Mouse (Mus musculus): ENCODE measurements around the gene Etl4. TPM values are rescaled to one million over a fixed set of nuclear protein-coding genes. Genes with fewer than 3 reads are reported as not detected.

Gene Etl4
- polyA plus RNA-seq, 1 experiment from 2014 or later, result 7.2 TPM

GRCm38 (mm10) chr2:20532623-20533022 is 623.0 kb downstream of the Etl4 start:
- Histone ChIP-seq H3K9ac (replicated peaks) (no peak overlapping the region), H3K36me3 (no peaks in the 10 kb centered on the region), H3K4me2 (no peak overlapping the region), H3K27me3 (replicated peaks) (no peaks in the 10 kb centered on the region), H3K27ac (replicated peaks) (no peak overlapping the region), H3K9me3 (replicated peaks) (no peaks in the 10 kb centered on the region), H3K4me3 (replicated peaks) (no peak overlapping the region), H3K4me1 (no peaks in the 10 kb centered on the region)
- no peak for ATAC-seq (ENCODE audit: low FRiP score)
- 26% methylated on average over 3 of the region's 3 CpGs for WGBS

- H3K27ac ChIP-seq (replicated peaks), result no peak overlapping the region
- WGBS, result 64% methylated on average over 6 of the region's 6 CpGs
- H3K4me3 ChIP-seq (replicated peaks), result no peak overlapping the region
- ATAC-seq (ENCODE audit: low FRiP score), result no peak
- H3K4me2 ChIP-seq, result no peak overlapping the region
- no peaks in the 10 kb centered on the region for H3K27me3 ChIP-seq (replicated peaks)
- no peaks in the 10 kb centered on the region for H3K4me1 ChIP-seq
- no peaks in the 10 kb centered on the region for H3K36me3 ChIP-seq
- no peak overlapping the region for H3K9ac ChIP-seq (replicated peaks)
- H3K9me3 ChIP-seq (replicated peaks), result no peaks in the 10 kb centered on the region
Measured at GRCm38 (mm10) chr2:20537785-20538184, 628.2 kb downstream of the Etl4 start.

- 84% methylated on average over 4 of the region's 4 CpGs for WGBS
Measured at GRCm38 (mm10) chr2:20538871-20539270, 629.3 kb downstream of the Etl4 start.

GRCm38 (mm10) chr2:20541261-20541660 is 631.7 kb downstream of the Etl4 start:
- H3K36me3 ChIP-seq, result no peaks in the 10 kb centered on the region
- no peak for ATAC-seq (ENCODE audit: low FRiP score)
- peaks cover 7% of the 10 kb centered on the region for H3K4me1 ChIP-seq
- no peak overlapping the region for H3K4me3 ChIP-seq (replicated peaks)
- H3K27me3 ChIP-seq (replicated peaks), result no peaks in the 10 kb centered on the region
- no peak overlapping the region for H3K9ac ChIP-seq (replicated peaks)
- H3K9me3 ChIP-seq (replicated peaks), result no peaks in the 10 kb centered on the region
- H3K27ac ChIP-seq (replicated peaks), result no peak overlapping the region
- H3K4me2 ChIP-seq, result no peak overlapping the region

More at GRCm38 (mm10) chr2:20538871-20539270, 629.3 kb downstream of the Etl4 start:
- Histone ChIP-seq H3K36me3 (no peaks in the 10 kb centered on the region), H3K9me3 (replicated peaks) (no peaks in the 10 kb centered on the region), H3K27ac (replicated peaks) (no peak overlapping the region), H3K4me2 (no peak overlapping the region), H3K9ac (replicated peaks) (no peak overlapping the region), H3K4me1 (no peaks in the 10 kb centered on the region), H3K27me3 (replicated peaks) (no peaks in the 10 kb centered on the region), H3K4me3 (replicated peaks) (no peak overlapping the region)
- no peak for ATAC-seq (ENCODE audit: low FRiP score)

- H3K36me3 ChIP-seq, result no peaks in the 10 kb centered on the region
- no peak overlapping the region for H3K27ac ChIP-seq (replicated peaks)
- 0 out of 2 replicates have a peak, but pooled peaks cover 3% of the 10 kb centered on the region for H3K27me3 ChIP-seq (replicated peaks)
- WGBS, result 93% methylated on average over 7 of the region's 7 CpGs
- H3K4me3 ChIP-seq (replicated peaks), result no peak overlapping the region
- peaks cover 17% of the 10 kb centered on the region for H3K4me1 ChIP-seq
- H3K4me2 ChIP-seq, result no peak overlapping the region
- H3K9me3 ChIP-seq (replicated peaks), result no peaks in the 10 kb centered on the region
- no peak for ATAC-seq (ENCODE audit: low FRiP score)
- H3K9ac ChIP-seq (replicated peaks), result no peak overlapping the region
Measured at GRCm38 (mm10) chr2:20542286-20542685, 632.7 kb downstream of the Etl4 start.

GRCm38 (mm10) chr2:20545624-20546023 is 636.0 kb downstream of the Etl4 start:
- H3K4me3 ChIP-seq (replicated peaks), result no peak overlapping the region
- ATAC-seq (ENCODE audit: low FRiP score), result no peak

GRCm38 (mm10) chr2:20546496-20547348 is 637.1 kb downstream of the Etl4 start:
- no peaks in the 10 kb centered on the region for H3K36me3 ChIP-seq
- H3K4me1 ChIP-seq, result peaks cover 28% of the 10 kb centered on the region
- H3K9me3 ChIP-seq (replicated peaks), result no peaks in the 10 kb centered on the region
- WGBS, result 11% methylated on average over 11 of the region's 11 CpGs
- ATAC-seq (ENCODE audit: low FRiP score), result peak; percentile 66
- H3K27ac ChIP-seq (replicated peaks), result no peak overlapping the region
- peak overlapping the region; percentile 8; the same call in 1 of the 2 replicates for H3K4me3 ChIP-seq (replicated peaks)
- H3K9ac ChIP-seq (replicated peaks), result 0 out of 2 replicates have a peak overlapping the region, but pooled peaks have one; percentile 7
- H3K27me3 ChIP-seq (replicated peaks), result 0 out of 2 replicates have a peak, but pooled peaks cover 10% of the 10 kb centered on the region
- H3K4me2 ChIP-seq, result peak overlapping the region; percentile 49

More at GRCm38 (mm10) chr2:20545624-20546023, 636.0 kb downstream of the Etl4 start:
- Histone ChIP-seq H3K4me2 (no peak overlapping the region), H3K4me1 (peaks cover 28% of the 10 kb centered on the region), H3K36me3 (no peaks in the 10 kb centered on the region), H3K9me3 (replicated peaks) (no peaks in the 10 kb centered on the region), H3K9ac (replicated peaks) (no peak overlapping the region), H3K27me3 (replicated peaks) (0 out of 2 replicates have a peak, but pooled peaks cover 10% of the 10 kb centered on the region), H3K27ac (replicated peaks) (no peak overlapping the region)
- 49% methylated on average over 2 of the region's 2 CpGs for WGBS

- no peak overlapping the region for H3K9ac ChIP-seq (replicated peaks)
- H3K27me3 ChIP-seq (replicated peaks), result 0 out of 2 replicates have a peak, but pooled peaks cover 10% of the 10 kb centered on the region
- H3K4me3 ChIP-seq (replicated peaks), result peak overlapping the region; percentile 8
- peak overlapping the region; percentile 49 for H3K4me2 ChIP-seq
- H3K27ac ChIP-seq (replicated peaks), result no peak overlapping the region
- peak; percentile 5; the same call in 1 of the 2 replicates for ATAC-seq (ENCODE audit: low FRiP score)
- H3K9me3 ChIP-seq (replicated peaks), result no peaks in the 10 kb centered on the region
- H3K4me1 ChIP-seq, result peaks cover 28% of the 10 kb centered on the region
- no peaks in the 10 kb centered on the region for H3K36me3 ChIP-seq
- 8% methylated on average over 5 of the region's 5 CpGs for WGBS
Measured at GRCm38 (mm10) chr2:20547349-20547677, 637.7 kb downstream of the Etl4 start.

GRCm38 (mm10) chr2:20547686-20548624 is 638.4 kb downstream of the Etl4 start:
- 0 out of 2 replicates have a peak, but pooled peaks cover 10% of the 10 kb centered on the region for H3K27me3 ChIP-seq (replicated peaks)
- H3K4me1 ChIP-seq, result peaks cover 28% of the 10 kb centered on the region
- WGBS, result 23% methylated on average over 18 of the region's 18 CpGs
- no peaks in the 10 kb centered on the region for H3K9me3 ChIP-seq (replicated peaks)
- no peaks in the 10 kb centered on the region for H3K36me3 ChIP-seq
- H3K4me3 ChIP-seq (replicated peaks), result peak overlapping the region; percentile 8
- peak; percentile 8; the same call in 1 of the 2 replicates for ATAC-seq (ENCODE audit: low FRiP score)
- no peak overlapping the region for H3K9ac ChIP-seq (replicated peaks)
- H3K27ac ChIP-seq (replicated peaks), result no peak overlapping the region
- peak overlapping the region; percentile 49 for H3K4me2 ChIP-seq

- no peak for ATAC-seq (ENCODE audit: low FRiP score)
- H3K36me3 ChIP-seq, result no peaks in the 10 kb centered on the region
- H3K4me1 ChIP-seq, result peaks cover 28% of the 10 kb centered on the region
- WGBS, result 52% methylated on average over 5 of the region's 5 CpGs
- 0 out of 2 replicates have a peak, but pooled peaks cover 10% of the 10 kb centered on the region for H3K27me3 ChIP-seq (replicated peaks)
- no peak overlapping the region for H3K9ac ChIP-seq (replicated peaks)
- no peak overlapping the region for H3K4me3 ChIP-seq (replicated peaks)
- H3K9me3 ChIP-seq (replicated peaks), result no peaks in the 10 kb centered on the region
- no peak overlapping the region for H3K4me2 ChIP-seq
- H3K27ac ChIP-seq (replicated peaks), result no peak overlapping the region
Measured at GRCm38 (mm10) chr2:20549065-20549464, 639.5 kb downstream of the Etl4 start.

GRCm38 (mm10) chr2:20549996-20550395 is 640.4 kb downstream of the Etl4 start:
- Histone ChIP-seq H3K4me3 (replicated peaks) (no peak overlapping the region), H3K27me3 (replicated peaks) (0 out of 2 replicates have a peak, but pooled peaks cover 10% of the 10 kb centered on the region), H3K9me3 (replicated peaks) (no peaks in the 10 kb centered on the region), H3K4me1 (peaks cover 28% of the 10 kb centered on the region), H3K9ac (replicated peaks) (no peak overlapping the region), H3K27ac (replicated peaks) (no peak overlapping the region), H3K4me2 (no peak overlapping the region), H3K36me3 (no peaks in the 10 kb centered on the region)
- WGBS, result 68% methylated on average over 1 of the region's 1 CpGs
- ATAC-seq (ENCODE audit: low FRiP score), result no peak

Data from neural tube, embryonic 15.5 days (tissue).